Mouse (Mus musculus) midbrain, embryonic 10.5 days (tissue): ENCODE measurements around the gene Rab10. TPM values are rescaled to one million over a fixed set of nuclear protein-coding genes. Genes with fewer than 3 reads are reported as not detected.

Experiments used
- DNase-seq: peaks from one replicate; pipeline ENCODE4 v3.0.0-alpha.2; 2017; ENCODE audit warnings: low spot score
- H3K27ac ChIP-seq: fragments of 300-500 bp; sonication (generic); replicated peaks from 2 replicates; pipeline ENCODE4 v1.5.1; 2016; ENCODE audit warnings: mild to moderate bottlenecking
- H3K27me3 ChIP-seq: fragments of 300-500 bp; sonication (generic); 2 replicates; pipeline ENCODE4 v1.6.1; 2016; ENCODE audit warnings: low read depth, mild to moderate bottlenecking; ENCODE audit not compliant: poor library complexity, severe bottlenecking
- H3K36me3 ChIP-seq: fragments of 300-500 bp; sonication (generic); 2 replicates; pipeline ENCODE4 v1.6.1; 2016; ENCODE audit warnings: mild to moderate bottlenecking, moderate library complexity
- H3K4me1 ChIP-seq: fragments of 300-500 bp; sonication (generic); 2 replicates; pipeline ENCODE4 v1.6.1; 2016
- H3K4me3 ChIP-seq: fragments of 300-500 bp; sonication (generic); 2 replicates; pipeline ENCODE4 v1.5.1; 2016; ENCODE audit warnings: mild to moderate bottlenecking, moderate library complexity
- H3K9me3 ChIP-seq: fragments of 300-500 bp; sonication (generic); replicated peaks from 2 replicates; pipeline ENCODE4 v1.6.1; 2016; ENCODE audit warnings: mild to moderate bottlenecking
- WGBS: fragments of 180-500 bp; shearing (Covaris S2); methylation state at CpG from one replicate; pipeline ENCODE4 v1.1.7; 2016; 5-methylcytosine and 5-hydroxymethylcytosine counted together
- polyA plus RNA-seq: library from polyadenylated mRNA; unstranded; fragments of >200 nt; fragmentation: Nextera tagmentation; extraction: Ambion mirVana; gene quantifications from 2 replicates; pipeline ENCODE4 v1.2.1, GENCODE M21; 2016

Gene Rab10
- polyA plus RNA-seq, 1 experiment from 2014 or later, result 83.2 TPM

GRCm38 (mm10) chr12:3255966-3256365, 53.8 kb downstream of the Rab10 start:
- H3K27ac ChIP-seq, result no peak overlapping the region
- H3K4me3 ChIP-seq, result no peak overlapping the region
- H3K9me3 ChIP-seq, result no peaks in the 10 kb centered on the region; the same call in 1 of the 2 replicates
- peaks cover 67% of the 10 kb centered on the region for H3K36me3 ChIP-seq
- DNase-seq, result no peak
- no peaks in the 10 kb centered on the region for H3K4me1 ChIP-seq
- no peaks in the 10 kb centered on the region for H3K27me3 ChIP-seq

GRCm38 (mm10) chr12:3255435-3255834, 54.3 kb downstream of the Rab10 start:
- H3K4me1 ChIP-seq, result no peaks in the 10 kb centered on the region
- H3K27me3 ChIP-seq, result no peaks in the 10 kb centered on the region
- no peaks in the 10 kb centered on the region for H3K9me3 ChIP-seq
- no peak overlapping the region for H3K27ac ChIP-seq
- peaks cover 71% of the 10 kb centered on the region for H3K36me3 ChIP-seq
- WGBS, result 97% methylated on average over 2 of the region's 2 CpGs
- no peak overlapping the region for H3K4me3 ChIP-seq
- no peak for DNase-seq

- Histone ChIP-seq H3K4me1 (no peaks in the 10 kb centered on the region), H3K27me3 (no peaks in the 10 kb centered on the region), H3K27ac (no peak overlapping the region), H3K4me3 (no peak overlapping the region), H3K36me3 (peaks cover 74% of the 10 kb centered on the region), H3K9me3 (no peaks in the 10 kb centered on the region)
- DNase-seq, result no peak
Measured at GRCm38 (mm10) chr12:3253591-3253990, 56.2 kb downstream of the Rab10 start.

- no peak overlapping the region for H3K27ac ChIP-seq
- H3K4me1 ChIP-seq, result no peaks in the 10 kb centered on the region
- H3K4me3 ChIP-seq, result no peak overlapping the region
- H3K27me3 ChIP-seq, result no peaks in the 10 kb centered on the region
- DNase-seq, result no peak
- H3K9me3 ChIP-seq, result no peaks in the 10 kb centered on the region
- H3K36me3 ChIP-seq, result peaks cover 42% of the 10 kb centered on the region
- 94% methylated on average over 6 of the region's 6 CpGs for WGBS
Measured at GRCm38 (mm10) chr12:3246091-3246490, 63.7 kb downstream of the Rab10 start.

GRCm38 (mm10) chr12:3239544-3239943, 70.2 kb downstream of the Rab10 start:
- no peak for DNase-seq
- peaks cover 36% of the 10 kb centered on the region for H3K9me3 ChIP-seq
- no peak overlapping the region for H3K4me3 ChIP-seq
- no peaks in the 10 kb centered on the region for H3K27me3 ChIP-seq
- peaks cover 42% of the 10 kb centered on the region for H3K36me3 ChIP-seq
- no peak overlapping the region for H3K27ac ChIP-seq
- 100% methylated on average over 1 of the region's 1 CpGs for WGBS
- H3K4me1 ChIP-seq, result peaks cover 7% of the 10 kb centered on the region

- H3K4me1 ChIP-seq, result peaks cover 7% of the 10 kb centered on the region
- H3K4me3 ChIP-seq, result no peak overlapping the region
- 95% methylated on average over 16 of the region's 16 CpGs for WGBS
- H3K27me3 ChIP-seq, result no peaks in the 10 kb centered on the region
- no peak overlapping the region for H3K27ac ChIP-seq
- DNase-seq, result no peak
- peaks cover 42% of the 10 kb centered on the region for H3K36me3 ChIP-seq
- peaks cover 36% of the 10 kb centered on the region for H3K9me3 ChIP-seq
Measured at GRCm38 (mm10) chr12:3238361-3239051, 71.3 kb downstream of the Rab10 start.

GRCm38 (mm10) chr12:3237799-3238198, 72.0 kb downstream of the Rab10 start:
- no peak for DNase-seq
- Histone ChIP-seq H3K4me1 (peaks cover 7% of the 10 kb centered on the region), H3K9me3 (peaks cover 36% of the 10 kb centered on the region), H3K27me3 (no peaks in the 10 kb centered on the region), H3K27ac (no peak overlapping the region), H3K4me3 (no peak overlapping the region), H3K36me3 (peaks cover 42% of the 10 kb centered on the region)
- 98% methylated on average over 5 of the region's 5 CpGs for WGBS

GRCm38 (mm10) chr12:3236831-3237681, 72.7 kb downstream of the Rab10 start:
- DNase-seq, result no peak
- WGBS, result 96% methylated on average over 12 of the region's 12 CpGs
- Histone ChIP-seq H3K27me3 (no peaks in the 10 kb centered on the region), H3K9me3 (peaks cover 36% of the 10 kb centered on the region), H3K27ac (no peak overlapping the region), H3K36me3 (peaks cover 42% of the 10 kb centered on the region), H3K4me3 (peak overlapping the region; percentile 66; the same call in 1 of the 2 replicates), H3K4me1 (peaks cover 7% of the 10 kb centered on the region)

- Histone ChIP-seq H3K27ac (no peak overlapping the region), H3K27me3 (no peaks in the 10 kb centered on the region), H3K9me3 (peaks cover 36% of the 10 kb centered on the region), H3K36me3 (peaks cover 42% of the 10 kb centered on the region), H3K4me1 (peaks cover 7% of the 10 kb centered on the region), H3K4me3 (peak overlapping the region; percentile 66)
- DNase-seq, result no peak
- 77% methylated on average over 14 of the region's 14 CpGs for WGBS
Measured at GRCm38 (mm10) chr12:3236163-3236641, 73.6 kb downstream of the Rab10 start.

- Histone ChIP-seq H3K9me3 (peaks cover 36% of the 10 kb centered on the region), H3K4me1 (peaks cover 7% of the 10 kb centered on the region), H3K27ac (peak overlapping the region; percentile 85), H3K27me3 (no peaks in the 10 kb centered on the region), H3K4me3 (peak overlapping the region; percentile 66), H3K36me3 (peaks cover 40% of the 10 kb centered on the region)
- WGBS, result 20% methylated on average over 39 of the region's 39 CpGs
- peak; percentile 90 for DNase-seq
Measured at GRCm38 (mm10) chr12:3235646-3236161, 74.1 kb downstream of the Rab10 start.

GRCm38 (mm10) chr12:3235124-3235631, 74.6 kb downstream of the Rab10 start:
- Histone ChIP-seq H3K27ac (peak overlapping the region; percentile 85), H3K4me3 (peak overlapping the region; percentile 66), H3K36me3 (peaks cover 35% of the 10 kb centered on the region), H3K27me3 (no peaks in the 10 kb centered on the region), H3K9me3 (peaks cover 36% of the 10 kb centered on the region), H3K4me1 (peaks cover 7% of the 10 kb centered on the region)
- peak; percentile 90 for DNase-seq
- 30% methylated on average over 36 of the region's 36 CpGs for WGBS

GRCm38 (mm10) chr12:3234061-3234460, 75.7 kb downstream of the Rab10 start:
- 86% methylated on average over 1 of the region's 1 CpGs for WGBS
- peaks cover 33% of the 10 kb centered on the region for H3K9me3 ChIP-seq
- peaks cover 7% of the 10 kb centered on the region for H3K4me1 ChIP-seq
- H3K27me3 ChIP-seq, result no peaks in the 10 kb centered on the region
- peaks cover 24% of the 10 kb centered on the region for H3K36me3 ChIP-seq
- H3K27ac ChIP-seq, result no peak overlapping the region
- no peak for DNase-seq
- H3K4me3 ChIP-seq, result no peak overlapping the region
